Mouse (Mus musculus): Measurements from ENCODE around the gene Wnk4. TPM values are rescaled to one million over a fixed set of nuclear protein-coding genes. Genes with fewer than 3 reads are reported as not detected.
A peak's percentile ranks its signal among the peaks of the same experiment; 100 is the strongest.

The Wnk4 gene
- polyA plus RNA-seq, 1 experiment, result 10.4 TPM

- no peak for TF ChIP-seq CTCF (IDR thresholded peaks at IDR 0.05; ENCODE audit: insufficient read depth, low read length)
- no peak for TF ChIP-seq POLR2A (IDR thresholded peaks at IDR 0.05; ENCODE audit: borderline replicate concordance, extremely low read depth, low read depth, low read length)
- Histone ChIP-seq H3K4me1 (ENCODE audit: control insufficient read depth, insufficient read depth, low read length) (peaks cover 9% of the 10 kb centered on the region; the same call in 1 of the 2 replicates), H3K4me3 (replicated peaks; ENCODE audit: extremely low read depth, low read depth, low read length) (peak overlapping the region; percentile 31)
- WGBS, result 58% methylated on average over 14 of the region's 14 CpGs
- DNase-seq, result peak; percentile 38
Measured at GRCm38 (mm10) chr11:101279193-101279569, 18.8 kb downstream of the Wnk4 start.

- WGBS, result 51% methylated on average over 7 of the region's 7 CpGs
- TF ChIP-seq CTCF (IDR thresholded peaks at IDR 0.05; ENCODE audit: insufficient read depth, low read length) (no peak), POLR2A (IDR thresholded peaks at IDR 0.05; ENCODE audit: borderline replicate concordance, extremely low read depth, low read depth, low read length) (no peak)
- no peak for DNase-seq
- no peak overlapping the region for H3K4me3 ChIP-seq (replicated peaks; ENCODE audit: extremely low read depth, low read depth, low read length)
- peaks cover 9% of the 10 kb centered on the region; the same call in 1 of the 2 replicates for H3K4me1 ChIP-seq (ENCODE audit: control insufficient read depth, insufficient read depth, low read length)
Measured at GRCm38 (mm10) chr11:101280837-101281236, 20.5 kb downstream of the Wnk4 start.

GRCm38 (mm10) chr11:101282896-101283295, 22.5 kb downstream of the Wnk4 start:
- Histone ChIP-seq H3K4me3 (replicated peaks; ENCODE audit: extremely low read depth, low read depth, low read length) (no peak overlapping the region), H3K4me1 (ENCODE audit: control insufficient read depth, insufficient read depth, low read length) (peaks cover 4% of the 10 kb centered on the region; the same call in 1 of the 2 replicates)
- WGBS, result 38% methylated on average over 5 of the region's 5 CpGs
- TF ChIP-seq POLR2A (IDR thresholded peaks at IDR 0.05; ENCODE audit: borderline replicate concordance, extremely low read depth, low read depth, low read length), result no peak
- TF ChIP-seq CTCF (IDR thresholded peaks at IDR 0.05; ENCODE audit: insufficient read depth, low read length), result no peak
- no peak for DNase-seq

- no peak for DNase-seq
- H3K4me3 ChIP-seq (replicated peaks; ENCODE audit: extremely low read depth, low read depth, low read length), result no peak overlapping the region
- TF ChIP-seq POLR2A (IDR thresholded peaks at IDR 0.05; ENCODE audit: borderline replicate concordance, extremely low read depth, low read depth, low read length), result no peak
- no peaks in the 10 kb centered on the region for H3K4me1 ChIP-seq (ENCODE audit: control insufficient read depth, insufficient read depth, low read length)
- WGBS, result 65% methylated on average over 4 of the region's 4 CpGs
Measured at GRCm38 (mm10) chr11:101283805-101284204, 23.4 kb downstream of the Wnk4 start.

GRCm38 (mm10) chr11:101287306-101287705, 26.9 kb downstream of the Wnk4 start:
- no peak for DNase-seq
- WGBS, result 45% methylated on average over 9 of the region's 9 CpGs
- Histone ChIP-seq H3K4me3 (replicated peaks; ENCODE audit: extremely low read depth, low read depth, low read length) (no peak overlapping the region), H3K4me1 (ENCODE audit: control insufficient read depth, insufficient read depth, low read length) (no peaks in the 10 kb centered on the region)
- peak; percentile 10; the same call in 1 of the 2 replicates for TF ChIP-seq POLR2A (IDR thresholded peaks at IDR 0.05; ENCODE audit: borderline replicate concordance, extremely low read depth, low read depth, low read length)
- no peak for TF ChIP-seq CTCF (IDR thresholded peaks at IDR 0.05; ENCODE audit: insufficient read depth, low read length)

- TF ChIP-seq POLR2A (IDR thresholded peaks at IDR 0.05; ENCODE audit: borderline replicate concordance, extremely low read depth, low read depth, low read length) (no peak), CTCF (IDR thresholded peaks at IDR 0.05; ENCODE audit: insufficient read depth, low read length) (no peak)
- Histone ChIP-seq H3K4me1 (ENCODE audit: control insufficient read depth, insufficient read depth, low read length) (no peaks in the 10 kb centered on the region), H3K4me3 (replicated peaks; ENCODE audit: extremely low read depth, low read depth, low read length) (no peak overlapping the region)
- WGBS, result 93% methylated on average over 8 of the region's 8 CpGs
- no peak for DNase-seq
Measured at GRCm38 (mm10) chr11:101291231-101291630, 30.9 kb downstream of the Wnk4 start.

- WGBS, result 96% methylated on average over 8 of the region's 8 CpGs
- Histone ChIP-seq H3K4me1 (ENCODE audit: control insufficient read depth, insufficient read depth, low read length) (no peaks in the 10 kb centered on the region), H3K4me3 (replicated peaks; ENCODE audit: extremely low read depth, low read depth, low read length) (no peak overlapping the region)
- TF ChIP-seq POLR2A (IDR thresholded peaks at IDR 0.05; ENCODE audit: borderline replicate concordance, extremely low read depth, low read depth, low read length), result no peak
- TF ChIP-seq CTCF (IDR thresholded peaks at IDR 0.05; ENCODE audit: insufficient read depth, low read length), result no peak
- no peak for DNase-seq
Measured at GRCm38 (mm10) chr11:101295191-101295590, 34.8 kb downstream of the Wnk4 start.

- H3K4me3 ChIP-seq (replicated peaks; ENCODE audit: extremely low read depth, low read depth, low read length), result peak overlapping the region; percentile 25
- DNase-seq, result no peak
- 62% methylated on average over 7 of the region's 7 CpGs for whole genome bisulfite sequencing
- no peak for TF ChIP-seq CTCF (IDR thresholded peaks at IDR 0.05; ENCODE audit: insufficient read depth, low read length)
- no peak for TF ChIP-seq POLR2A (IDR thresholded peaks at IDR 0.05; ENCODE audit: borderline replicate concordance, extremely low read depth, low read depth, low read length)
- peaks cover 5% of the 10 kb centered on the region for H3K4me1 ChIP-seq (ENCODE audit: control insufficient read depth, insufficient read depth, low read length)
Measured at GRCm38 (mm10) chr11:101300881-101301280, 40.5 kb downstream of the Wnk4 start.

GRCm38 (mm10) chr11:101301299-101302003, 41.1 kb downstream of the Wnk4 start:
- WGBS, result 8% methylated on average over 26 of the region's 26 CpGs
- peak overlapping the region; percentile 87 for H3K4me3 ChIP-seq (replicated peaks; ENCODE audit: extremely low read depth, low read depth, low read length)
- no peak for DNase-seq
- peaks cover 5% of the 10 kb centered on the region for H3K4me1 ChIP-seq (ENCODE audit: control insufficient read depth, insufficient read depth, low read length)
- no peak for TF ChIP-seq CTCF (IDR thresholded peaks at IDR 0.05; ENCODE audit: insufficient read depth, low read length)
- no peak for TF ChIP-seq POLR2A (IDR thresholded peaks at IDR 0.05; ENCODE audit: borderline replicate concordance, extremely low read depth, low read depth, low read length)

Measured in lung, adult 2 months (tissue).